Mouse (Mus musculus) olfactory bulb, adult 2 months (tissue): ENCODE results near the gene Zfp449.

Experiments
- CTCF ChIP-seq: fragments of 200-500 bp; IDR thresholded peaks from 2 replicates; pipeline ENCODE4 v1.5.1; 2012; ENCODE audit warnings: low read depth, mild to moderate bottlenecking, low read length, moderate library complexity; ENCODE audit not compliant: insufficient read depth
- POLR2A ChIP-seq: fragments of 200-500 bp; IDR thresholded peaks from 2 replicates; pipeline ENCODE4 v1.6.1; 2012; ENCODE audit warnings: mild to moderate bottlenecking, low read depth, low read length, moderate library complexity; ENCODE audit not compliant: insufficient read depth

GRCm38 (mm10) chrX:56380852-56381251, 34.7 kb downstream of the Zfp449 start:
- TF ChIP-seq CTCF (no peak), POLR2A (no peak)
